Mouse (Mus musculus) cerebellum, adult 11 months (tissue): ENCODE measurements around the gene Mbtps2.

Experiments
- DNase-seq: peaks from one replicate; pipeline ENCODE4 v3.0.0; 2022

Mbtps2 gene

GRCm38 (mm10) chrX:157598186-157598996 lies at the start of gene Mbtps2:
Gene Mbtps2, minus strand, starts transcription at chrX:157598715.
- peak; percentile 70 for DNase-seq

GRCm38 (mm10) chrX:157646399-157646798 lies 47.9 kb upstream of the Mbtps2 start:
- DNase-seq, result no peak

GRCm38 (mm10) chrX:157644700-157645099 lies 46.2 kb upstream of the Mbtps2 start:
- no peak for DNase-seq

- DNase-seq, result peak; percentile 41
These were observed 45.8 kb upstream of the Mbtps2 start for GRCm38 (mm10) chrX:157644300-157644699.

- DNase-seq, result no peak
These were observed 44.3 kb upstream of the Mbtps2 start for GRCm38 (mm10) chrX:157642856-157643255.

- no peak for DNase-seq
These were observed 38.7 kb upstream of the Mbtps2 start for GRCm38 (mm10) chrX:157637253-157637652.

GRCm38 (mm10) chrX:157633676-157634414 lies 35.3 kb upstream of the Mbtps2 start:
- no peak for DNase-seq

GRCm38 (mm10) chrX:157630341-157630740 lies 31.8 kb upstream of the Mbtps2 start:
- DNase-seq, result no peak

- no peak for DNase-seq
These were observed 14.4 kb upstream of the Mbtps2 start for GRCm38 (mm10) chrX:157612894-157613293.

- no peak for DNase-seq
These were observed 2.9 kb upstream of the Mbtps2 start for GRCm38 (mm10) chrX:157601450-157601849.

- DNase-seq, result no peak
These were observed 830 bp downstream of the Mbtps2 start for GRCm38 (mm10) chrX:157597585-157598185.

- DNase-seq, result no peak
These were observed 1.7 kb downstream of the Mbtps2 start for GRCm38 (mm10) chrX:157596802-157597201.

GRCm38 (mm10) chrX:157595927-157596326 lies 2.6 kb downstream of the Mbtps2 start:
- no peak for DNase-seq

GRCm38 (mm10) chrX:157594606-157595005 lies 3.9 kb downstream of the Mbtps2 start:
- no peak for DNase-seq

- no peak for DNase-seq
These were observed 11.5 kb downstream of the Mbtps2 start for GRCm38 (mm10) chrX:157587001-157587400.

GRCm38 (mm10) chrX:157586397-157586796 lies 12.1 kb downstream of the Mbtps2 start:
- DNase-seq, result peak; percentile 37

GRCm38 (mm10) chrX:157579108-157579614 lies 19.4 kb downstream of the Mbtps2 start:
- DNase-seq, result no peak

- DNase-seq, result no peak
These were observed 23.8 kb downstream of the Mbtps2 start for GRCm38 (mm10) chrX:157574683-157575082.

- DNase-seq, result no peak
These were observed 29.7 kb downstream of the Mbtps2 start, which contains the start of gene Yy2 for GRCm38 (mm10) chrX:157568840-157569239. Gene Yy2, minus strand, starts transcription at chrX:157568985.

- DNase-seq, result no peak
These were observed 34.7 kb downstream of the Mbtps2 start for GRCm38 (mm10) chrX:157563794-157564193.

- DNase-seq, result no peak
These were observed 51.4 kb downstream of the Mbtps2 start for GRCm38 (mm10) chrX:157547082-157547481.

GRCm38 (mm10) chrX:157506400-157506799 lies 92.1 kb downstream of the Mbtps2 start:
- DNase-seq, result no peak

- no peak for DNase-seq
These were observed 94.0 kb downstream of the Mbtps2 start for GRCm38 (mm10) chrX:157504506-157504905.
